Mouse (Mus musculus) lung, adult 2 months (tissue): Measurements from ENCODE around the gene Tex48.

ENCODE experiments used
- CTCF ChIP-seq: fragments of 200-500 bp; IDR thresholded peaks from 2 replicates; pipeline ENCODE4 v1.5.1; 2011; ENCODE audit warnings: mild to moderate bottlenecking, low read length, control low read depth; ENCODE audit not compliant: insufficient read depth
- POLR2A ChIP-seq: fragments of 200-500 bp; IDR thresholded peaks from 2 replicates; pipeline ENCODE4 v1.6.1; 2011; ENCODE audit warnings: low read depth, mild to moderate bottlenecking, control low read depth, low read length, borderline replicate concordance; ENCODE audit errors: extremely low read depth

DNA sequence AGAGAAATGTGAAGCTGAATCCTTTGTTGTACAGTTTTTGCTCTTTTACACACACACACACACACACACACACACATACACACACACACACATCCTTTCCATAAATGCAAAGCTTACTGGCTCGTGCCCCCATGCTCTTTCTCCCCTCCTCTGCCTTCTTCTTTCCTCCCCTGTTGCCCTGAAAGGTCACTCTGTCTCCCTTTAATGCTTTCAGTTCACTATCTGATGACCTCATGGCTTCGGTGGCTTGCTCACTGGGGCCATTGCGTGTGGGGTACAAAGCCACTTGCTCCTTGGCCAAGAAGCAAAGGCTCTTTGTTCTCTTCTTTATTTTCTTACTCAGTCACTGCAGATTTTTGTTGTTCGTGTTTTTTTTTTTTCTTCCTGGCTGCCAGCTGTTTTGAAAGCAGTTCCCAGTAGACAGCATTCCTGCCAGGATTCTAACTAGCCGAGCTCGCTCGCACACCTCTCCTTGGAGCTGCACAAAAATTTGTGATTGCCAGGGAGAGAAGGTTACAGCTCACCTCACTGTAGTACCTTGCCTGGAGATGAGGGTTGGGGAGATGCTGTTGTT lies 51.9 kb downstream of the Tex48 start:
- TF ChIP-seq POLR2A (no peak), CTCF (no peak)
